In genomic region chr14:26812734-26813133, GRCm38 (mm10) we compare ENCODE assay signal across 16 mouse cellular contexts.
"Had no signal": no experiment of that assay in that cellular context is flagged by ENCODE, and none has a peak within 500 bp of the region (broad histone marks: within the 10 kb centered on the region; RNA-seq: fewer than 3 reads in every experiment).

No protein-coding gene starts in this region.

- H3K4me2 ChIP-seq: liver, embryonic 13.5 days; lung, embryonic 15.5 days; midbrain, embryonic 11.5 days; stomach, embryonic 15.5 days had no signal

- H3K9ac ChIP-seq: liver, embryonic 13.5 days; liver, postnatal 0 days; lung, embryonic 15.5 days; stomach, embryonic 15.5 days had no signal

- ATAC-seq: inflammation-experienced regulatory T-cells, adult 6 months; intestine, postnatal 0 days; liver, postnatal 0 days; midbrain, embryonic 16.5 days had no signal

- H3K27ac ChIP-seq: kidney, postnatal 0 days; layer of hippocampus, adult 2 months; limb, embryonic 10.5 days; liver, embryonic 13.5 days; lung, embryonic 15.5 days; macrophage; stomach, embryonic 15.5 days had no signal

- H3K9me3 ChIP-seq: limb, embryonic 10.5 days; liver, embryonic 13.5 days; lung, embryonic 15.5 days; megakaryocyte, embryonic 14.5 days; stomach, embryonic 15.5 days had no signal

- H3K36me3 ChIP-seq: limb, embryonic 10.5 days; liver, embryonic 13.5 days; lung, embryonic 15.5 days; stomach, embryonic 15.5 days had no signal

- H3K4me3 ChIP-seq: layer of hippocampus, adult 2 months; limb, embryonic 10.5 days; liver, embryonic 13.5 days; lung, embryonic 15.5 days; megakaryocyte, embryonic 14.5 days; stomach, embryonic 15.5 days had no signal

- H3K27me3 ChIP-seq: liver, embryonic 13.5 days; lung, embryonic 15.5 days; megakaryocyte, embryonic 14.5 days; stomach, embryonic 15.5 days had no signal

- H3K4me1 ChIP-seq: limb, embryonic 10.5 days; liver, embryonic 13.5 days; lung, embryonic 15.5 days; stomach, embryonic 15.5 days had no signal

- DNase-seq: liver, embryonic 13.5 days; liver, postnatal 0 days; lung, postnatal 14 days; right cerebral cortex, postnatal 14 days; thymus, postnatal 25 days had no signal
